8 mouse cellular contexts compared by ENCODE assay signal in genomic region chr9:45268597-45269325, GRCm38 (mm10). TPM values are rescaled to one million over a fixed set of nuclear protein-coding genes. Genes with fewer than 3 reads are reported as not detected.
DNase-seq lines count a peak whose midpoint lies in the region; ATAC-seq lines count a peak whose summit lies in the region.

TSS of gene Il10ra (minus strand) at chr9:45269149.

- peak within 1 kb of the TSS; percentile 43; the same call in 1 of the 2 replicates for H3K9ac ChIP-seq in heart, embryonic 11.5 days (ENCODE audit: low read depth, low read length)
- peak within 1 kb of the TSS; percentile 28 for H3K9ac ChIP-seq in liver, embryonic 12.5 days
- H3K9ac ChIP-seq in midbrain, embryonic 16.5 days (ENCODE audit: low read depth, low read length), result peak within 1 kb of the TSS; percentile 60

- peak; percentile 43 for DNase-seq in layer of hippocampus, adult 11-12 months (ENCODE audit: low spot score)
- no peak for DNase-seq in layer of hippocampus, adult 9-10 months (ENCODE audit: low spot score)
- DNase-seq in embryo, embryonic 10.5 days (ENCODE audit: low spot score), result peak; percentile 76
- DNase-seq in kidney, adult 18-20 months, result peak; percentile 62
- DNase-seq in splenic B cell, adult 2 months (ENCODE audit: low read depth, low spot score), result peak; percentile 76

- 9% methylated on average over 36 of the region's 36 CpGs for WGBS in heart, embryonic 11.5 days (ENCODE audit: insufficient replicate concordance)
- WGBS in liver, embryonic 12.5 days (ENCODE audit: insufficient replicate concordance), result 3% methylated on average over 36 of the region's 36 CpGs
- 5% methylated on average over 36 of the region's 36 CpGs for WGBS in midbrain, embryonic 16.5 days

- H3K4me2 ChIP-seq in heart, embryonic 11.5 days, result peak within 1 kb of the TSS; percentile 68
- H3K4me2 ChIP-seq in liver, embryonic 12.5 days, result peak within 1 kb of the TSS; percentile 68
- peak within 1 kb of the TSS; percentile 81 for H3K4me2 ChIP-seq in midbrain, embryonic 16.5 days (ENCODE audit: low read length)

- peaks cover 34% of the 10 kb centered on the region for H3K27me3 ChIP-seq in heart, embryonic 11.5 days (ENCODE audit: control insufficient read depth, insufficient read depth, low read length)
- H3K27me3 ChIP-seq in liver, embryonic 12.5 days (replicated peaks), result peaks cover 57% of the 10 kb centered on the region
- H3K27me3 ChIP-seq in midbrain, embryonic 16.5 days (ENCODE audit: control insufficient read depth, insufficient read depth, low read depth, low read length), result peaks cover 12% of the 10 kb centered on the region
- no peaks in the 10 kb centered on the region for H3K27me3 ChIP-seq in splenic B cell, adult 2 months (ENCODE audit: control insufficient read depth, insufficient read depth, low read length, poor library complexity, severe bottlenecking)

- H3K27ac ChIP-seq in heart, embryonic 11.5 days (ENCODE audit: low read depth, low read length), result no peak within 1 kb of the TSS
- H3K27ac ChIP-seq in liver, embryonic 12.5 days, result no peak within 1 kb of the TSS; the same call in 1 of the 2 replicates
- H3K27ac ChIP-seq in midbrain, embryonic 16.5 days (ENCODE audit: low read length), result no peak within 1 kb of the TSS

- H3K9me3 ChIP-seq in heart, embryonic 11.5 days (replicated peaks; ENCODE audit: control insufficient read depth, low read length), result no peaks in the 10 kb centered on the region
- no peaks in the 10 kb centered on the region for H3K9me3 ChIP-seq in liver, embryonic 12.5 days (replicated peaks)
- H3K9me3 ChIP-seq in midbrain, embryonic 16.5 days (replicated peaks; ENCODE audit: control insufficient read depth, low read length, poor library complexity, severe bottlenecking), result no peaks in the 10 kb centered on the region

- ATAC-seq in heart, embryonic 11.5 days (replicated peaks; ENCODE audit: insufficient number of reproducible peaks, low FRiP score, low TSS enrichment), result no peak
- ATAC-seq in liver, embryonic 12.5 days, result 0 out of 2 replicates have a peak, but pooled peaks have one; percentile 32
- no peak for ATAC-seq in midbrain, embryonic 16.5 days

- H3K4me3 ChIP-seq in heart, embryonic 11.5 days (ENCODE audit: low read depth, low read length), result peak within 1 kb of the TSS; percentile 37
- H3K4me3 ChIP-seq in liver, embryonic 12.5 days, result peak within 1 kb of the TSS; percentile 49
- peak within 1 kb of the TSS; percentile 45 for H3K4me3 ChIP-seq in midbrain, embryonic 16.5 days (ENCODE audit: low read depth, low read length)

- peaks cover 5% of the 10 kb centered on the region; the same call in 1 of the 2 replicates for H3K4me1 ChIP-seq in heart, embryonic 11.5 days (ENCODE audit: control insufficient read depth, insufficient read depth, low read length)
- H3K4me1 ChIP-seq in liver, embryonic 12.5 days, result peaks cover 32% of the 10 kb centered on the region
- no peaks in the 10 kb centered on the region for H3K4me1 ChIP-seq in midbrain, embryonic 16.5 days (ENCODE audit: control insufficient read depth, insufficient read depth, low read length)

- H3K36me3 ChIP-seq in heart, embryonic 11.5 days (ENCODE audit: control insufficient read depth, insufficient read depth, low read length), result no peaks in the 10 kb centered on the region
- no peaks in the 10 kb centered on the region for H3K36me3 ChIP-seq in liver, embryonic 12.5 days
- H3K36me3 ChIP-seq in midbrain, embryonic 16.5 days (ENCODE audit: control insufficient read depth, insufficient read depth, low read length), result no peaks in the 10 kb centered on the region
- H3K36me3 ChIP-seq in splenic B cell, adult 2 months (ENCODE audit: control insufficient read depth, insufficient read depth, low read length, poor library complexity, severe bottlenecking), result peaks cover 18% of the 10 kb centered on the region

RNA-seq across cellular contexts. Expression of gene Il10ra, which starts in this region (rescaled TPM):
- 0.37 and 0.69 TPM in 2 replicates for polyA plus RNA-seq in heart, embryonic 11.5 days (2014; fragmentation: Nextera tagmentation; extraction: Ambion mirVana)
- 2.9 and 3.1 TPM in 2 replicates for polyA plus RNA-seq in liver, embryonic 12.5 days (2016; fragmentation: Nextera tagmentation; extraction: Ambion mirVana)
- 0.48 and 0.64 TPM in 2 replicates for polyA plus RNA-seq in midbrain, embryonic 16.5 days (2015; fragmentation: Nextera tagmentation; extraction: Ambion mirVana)
